8 mouse cellular contexts compared by ENCODE assay signal in genomic region chr6:125367758-125368371, GRCm38 (mm10). TPM values are rescaled to one million over a fixed set of nuclear protein-coding genes. Genes with fewer than 3 reads are reported as not detected.
DNase-seq lines count a peak whose midpoint lies in the region; ATAC-seq and TF ChIP-seq lines count a peak whose summit lies in the region.

No protein-coding gene starts in this region.

- TF ChIP-seq POLR2A in liver, adult 2 months (IDR thresholded peaks at IDR 0.05; ENCODE audit: extremely low read depth, insufficient read depth, low read length): no peak

- H3K4me1 ChIP-seq in liver, adult 2 months (ENCODE audit: control insufficient read depth, insufficient read depth, low read length): peaks cover 10% of the 10 kb centered on the region
- peaks cover 24% of the 10 kb centered on the region for H3K4me1 ChIP-seq in liver, embryonic 12.5 days
- no peaks in the 10 kb centered on the region; the same call in 1 of the 2 replicates for H3K4me1 ChIP-seq in embryonic facial prominence, embryonic 11.5 days (ENCODE audit: control insufficient read depth, insufficient read depth, low read length)
- peaks cover 13% of the 10 kb centered on the region for H3K4me1 ChIP-seq in liver, postnatal 0 days (ENCODE audit: insufficient read depth)

- H3K9me3 ChIP-seq in liver, embryonic 12.5 days (replicated peaks): no peaks in the 10 kb centered on the region
- H3K9me3 ChIP-seq in embryonic facial prominence, embryonic 11.5 days (replicated peaks; ENCODE audit: control insufficient read depth, low read length): no peaks in the 10 kb centered on the region
- H3K9me3 ChIP-seq in liver, postnatal 0 days (ENCODE audit: low read length): no peaks in the 10 kb centered on the region

- H3K27me3 ChIP-seq in liver, adult 2 months (ENCODE audit: control insufficient read depth, insufficient read depth, low read length): no peaks in the 10 kb centered on the region
- H3K27me3 ChIP-seq in liver, embryonic 12.5 days (replicated peaks): peaks cover 24% of the 10 kb centered on the region
- H3K27me3 ChIP-seq in embryonic facial prominence, embryonic 11.5 days (ENCODE audit: control insufficient read depth, insufficient read depth, low read length): no peaks in the 10 kb centered on the region
- H3K27me3 ChIP-seq in liver, postnatal 0 days (ENCODE audit: insufficient read depth, low read length): no peaks in the 10 kb centered on the region

- no peak overlapping the region for H3K4me3 ChIP-seq in liver, adult 2 months (ENCODE audit: insufficient read depth, low read depth, low read length)
- no peak overlapping the region for H3K4me3 ChIP-seq in liver, embryonic 12.5 days
- no peak overlapping the region for H3K4me3 ChIP-seq in embryonic facial prominence, embryonic 11.5 days (ENCODE audit: low read depth, low read length)
- no peak overlapping the region for H3K4me3 ChIP-seq in liver, postnatal 0 days (ENCODE audit: low read depth, low read length)

- H3K27ac ChIP-seq in liver, adult 2 months (replicated peaks; ENCODE audit: insufficient read depth, low read depth, low read length): no peak overlapping the region
- no peak overlapping the region for H3K27ac ChIP-seq in liver, embryonic 12.5 days
- H3K27ac ChIP-seq in embryonic facial prominence, embryonic 11.5 days (replicated peaks; ENCODE audit: low read depth, low read length): no peak overlapping the region
- peak overlapping the region; percentile 35; the same call in 1 of the 2 replicates for H3K27ac ChIP-seq in liver, postnatal 0 days (ENCODE audit: low read depth)

- 78% methylated on average over 4 of the region's 4 CpGs for WGBS in liver, adult 2 months
- 30% methylated on average over 4 of the region's 4 CpGs for WGBS in liver, embryonic 12.5 days (ENCODE audit: insufficient replicate concordance)
- 45% methylated on average over 4 of the region's 4 CpGs for WGBS in embryonic facial prominence, embryonic 11.5 days
- WGBS in liver, postnatal 0 days (ENCODE audit: insufficient replicate concordance): 31% methylated on average over 4 of the region's 4 CpGs

- H3K4me2 ChIP-seq in liver, embryonic 12.5 days: no peak overlapping the region
- no peak overlapping the region for H3K4me2 ChIP-seq in embryonic facial prominence, embryonic 11.5 days (ENCODE audit: low read depth, low read length)
- no peak overlapping the region for H3K4me2 ChIP-seq in liver, postnatal 0 days (ENCODE audit: low read depth, low read length)

- DNase-seq in liver, adult 2 months (ENCODE audit: extremely low read depth, low read depth, low spot score): peak; percentile 52
- DNase-seq in embryonic facial prominence, embryonic 11.5 days (ENCODE audit: low spot score): peak; percentile 63
- no peak for DNase-seq in liver, postnatal 0 days
- peak; percentile 72 for DNase-seq in thymus, postnatal 0 days (ENCODE audit: low spot score)
- no peak for DNase-seq in ovary, adult 18-20 months (ENCODE audit: low spot score)
- DNase-seq in right cerebral cortex, adult 2 months (ENCODE audit: low spot score in 2 of 2): no peak
- no peak for DNase-seq in frontal cortex, postnatal 14 days (ENCODE audit: low spot score in 2 of 2)

- no peak overlapping the region for H3K9ac ChIP-seq in liver, adult 2 months (ENCODE audit: low read depth, low read length)
- H3K9ac ChIP-seq in liver, embryonic 12.5 days: no peak overlapping the region
- H3K9ac ChIP-seq in embryonic facial prominence, embryonic 11.5 days (replicated peaks; ENCODE audit: low read length): 0 out of 2 replicates have a peak overlapping the region, but pooled peaks have one; percentile 13
- H3K9ac ChIP-seq in liver, postnatal 0 days (replicated peaks): no peak overlapping the region

- no peak for ATAC-seq in liver, embryonic 12.5 days
- no peak for ATAC-seq in embryonic facial prominence, embryonic 11.5 days (replicated peaks; ENCODE audit: insufficient number of reproducible peaks, low FRiP score, low TSS enrichment, low read depth)
- ATAC-seq in liver, postnatal 0 days: peak; percentile 18

- H3K79me2 ChIP-seq in liver, adult 2 months (ENCODE audit: control insufficient read depth, insufficient read depth, low read length): no peaks in the 10 kb centered on the region

- H3K36me3 ChIP-seq in liver, adult 2 months (ENCODE audit: control insufficient read depth, insufficient read depth, low read length): peaks cover 5% of the 10 kb centered on the region
- no peaks in the 10 kb centered on the region for H3K36me3 ChIP-seq in liver, embryonic 12.5 days
- no peaks in the 10 kb centered on the region for H3K36me3 ChIP-seq in embryonic facial prominence, embryonic 11.5 days (replicated peaks; ENCODE audit: control insufficient read depth, insufficient read depth, low read depth, low read length)
- no peaks in the 10 kb centered on the region; the same call in 1 of the 2 replicates for H3K36me3 ChIP-seq in liver, postnatal 0 days (replicated peaks; ENCODE audit: insufficient read depth, low read length)

- no peak for TF ChIP-seq EP300 in liver, postnatal 0 days (IDR thresholded peaks at IDR 0.05; ENCODE audit: low read depth)

- TF ChIP-seq CTCF in liver, adult 2 months (IDR thresholded peaks at IDR 0.05; ENCODE audit: low read depth, low read length): no peak
- TF ChIP-seq CTCF in liver, postnatal 0 days (IDR thresholded peaks at IDR 0.05; ENCODE audit: low read depth): no peak

RNA-seq across cellular contexts. Expression of gene Plekhg6, which starts 12.7 kb away (rescaled TPM):
- 3.0 and 3.6 TPM in 2 replicates for total RNA-seq in liver, adult 2 months (2014; rRNA removed)
- polyA plus RNA-seq in liver, adult 2 months (2012; rRNA removed): 5.0 and 5.9 TPM in 2 replicates
- polyA plus RNA-seq in liver, embryonic 12.5 days (2016; fragmentation: Nextera tagmentation; extraction: Ambion mirVana): 0.37 and 0.39 TPM in 2 replicates
- polyA plus RNA-seq in embryonic facial prominence, embryonic 11.5 days (2014; fragmentation: Nextera tagmentation; extraction: Ambion mirVana): 0.08 and 0.20 TPM in 2 replicates
- 1.1 and 1.2 TPM in 2 replicates for polyA plus RNA-seq in liver, postnatal 0 days (2015; fragmentation: Nextera tagmentation; extraction: Ambion mirVana)
- 1.0 and 1.2 TPM in 2 replicates for polyA plus RNA-seq in thymus, postnatal 0 days (2015; fragmentation: Nextera tagmentation; extraction: Ambion mirVana)

RNA-seq across cellular contexts. Expression of gene Tnfrsf1a, which starts 18.7 kb away (rescaled TPM):
- 21.0 and 28.6 TPM in 2 replicates for total RNA-seq in liver, adult 2 months (2014; rRNA removed)
- 89.3 and 110 TPM in 2 replicates for polyA plus RNA-seq in liver, adult 2 months (2012; rRNA removed)
- polyA plus RNA-seq in liver, embryonic 12.5 days (2016; fragmentation: Nextera tagmentation; extraction: Ambion mirVana): 23.0 and 23.4 TPM in 2 replicates
- 36.6 and 39.5 TPM in 2 replicates for polyA plus RNA-seq in embryonic facial prominence, embryonic 11.5 days (2014; fragmentation: Nextera tagmentation; extraction: Ambion mirVana)
- 40.5 and 41.1 TPM in 2 replicates for polyA plus RNA-seq in liver, postnatal 0 days (2015; fragmentation: Nextera tagmentation; extraction: Ambion mirVana)
- polyA plus RNA-seq in thymus, postnatal 0 days (2015; fragmentation: Nextera tagmentation; extraction: Ambion mirVana): 67.3 and 67.9 TPM in 2 replicates

RNA-seq across cellular contexts. Expression of gene Scnn1a, which starts 47.4 kb away (rescaled TPM):
- total RNA-seq in liver, adult 2 months (2014; rRNA removed): 3.0 and 6.7 TPM in 2 replicates
- 16.5 and 24.8 TPM in 2 replicates for polyA plus RNA-seq in liver, adult 2 months (2012; rRNA removed)
- 0.23 and 0.50 TPM in 2 replicates for polyA plus RNA-seq in liver, embryonic 12.5 days (2016; fragmentation: Nextera tagmentation; extraction: Ambion mirVana)
- polyA plus RNA-seq in embryonic facial prominence, embryonic 11.5 days (2014; fragmentation: Nextera tagmentation; extraction: Ambion mirVana): 0.88 and 1.1 TPM in 2 replicates
- 0.76 and 1.1 TPM in 2 replicates for polyA plus RNA-seq in liver, postnatal 0 days (2015; fragmentation: Nextera tagmentation; extraction: Ambion mirVana)
- polyA plus RNA-seq in thymus, postnatal 0 days (2015; fragmentation: Nextera tagmentation; extraction: Ambion mirVana): 9.0 and 9.5 TPM in 2 replicates

RNA-seq across cellular contexts. Expression of gene Ltbr, which starts 54.2 kb away (rescaled TPM):
- total RNA-seq in liver, adult 2 months (2014; rRNA removed): 55.9 and 57.1 TPM in 2 replicates
- polyA plus RNA-seq in liver, adult 2 months (2012; rRNA removed): 102 and 106 TPM in 2 replicates
- polyA plus RNA-seq in liver, embryonic 12.5 days (2016; fragmentation: Nextera tagmentation; extraction: Ambion mirVana): 19.2 and 22.9 TPM in 2 replicates
- 22.8 and 24.3 TPM in 2 replicates for polyA plus RNA-seq in embryonic facial prominence, embryonic 11.5 days (2014; fragmentation: Nextera tagmentation; extraction: Ambion mirVana)
- 31.8 TPM in 2 replicates for polyA plus RNA-seq in liver, postnatal 0 days (2015; fragmentation: Nextera tagmentation; extraction: Ambion mirVana)
- polyA plus RNA-seq in thymus, postnatal 0 days (2015; fragmentation: Nextera tagmentation; extraction: Ambion mirVana): 29.6 and 30.9 TPM in 2 replicates

Comparison
In these comparisons a context has a peak if more than half of its experiments do, and no peak if none do; other contexts are left out.
1. DNase-seq: peak in liver, adult 2 months (single experiment), embryonic facial prominence, embryonic 11.5 days (single experiment) and thymus, postnatal 0 days (single experiment); none in liver, postnatal 0 days (single experiment), ovary, adult 18-20 months (single experiment), right cerebral cortex, adult 2 months (0 of 2) and frontal cortex, postnatal 14 days (0 of 2).